Mouse (Mus musculus) CH12.LX (cell line): ENCODE data around the gene Asl. TPM values are rescaled to one million over a fixed set of nuclear protein-coding genes. Genes with fewer than 3 reads are reported as not detected.
A peak's percentile ranks its signal among the peaks of the same experiment; 100 is the strongest.

Source experiments
- DNase-seq: peaks from one replicate; pipeline ENCODE4 v3.0.0-alpha.2; 2013; ENCODE audit errors: extremely low read depth
- H3K27ac ChIP-seq: 2 replicates; pipeline ENCODE4 v1.5.1; 2012; ENCODE audit warnings: low read depth, mild to moderate bottlenecking, control low read depth, moderate library complexity; ENCODE audit not compliant: insufficient read depth
- H3K27me3 ChIP-seq: replicated peaks from 2 replicates; pipeline ENCODE3; 2012; ENCODE audit warnings: inconsistent platforms
- H3K36me3 ChIP-seq, 2 experiments: replicated peaks in 1 of 2; 2 replicates each; pipeline versions ENCODE3 to v1.6.1; 2012; ENCODE audit warnings: inconsistent platforms in 1 of 2, low read length in 1 of 2, mild to moderate bottlenecking in 1 of 2, mixed read lengths in 1 of 2, moderate library complexity in 1 of 2; ENCODE audit not compliant: control insufficient read depth in 1 of 2, insufficient read depth in 1 of 2
- H3K4me1 ChIP-seq, 2 experiments: 2 replicates each; pipeline ENCODE4 v1.6.1; 2012; ENCODE audit warnings: inconsistent platforms in 1 of 2, moderate library complexity in 1 of 2; ENCODE audit not compliant: insufficient read depth in 2 of 2, control insufficient read depth in 1 of 2
- H3K4me2 ChIP-seq: 2 replicates; pipeline ENCODE4 v1.6.1; 2012; ENCODE audit warnings: low read depth, mild to moderate bottlenecking, control low read depth; ENCODE audit not compliant: poor library complexity, insufficient read depth, severe bottlenecking
- H3K4me3 ChIP-seq, 3 experiments: fragments of 150-350 bp in 1 of 3; sonication (generic) in 1 of 3; replicated peaks in 1 of 3; 2 replicates each; pipeline versions ENCODE3 to v1.5.1; 2011 to 2012; ENCODE audit warnings: low read depth in 2 of 3, low read length in 2 of 3, mild to moderate bottlenecking in 2 of 3, moderate library complexity in 2 of 3, control low read depth in 1 of 3, improper control_type of control experiment in 1 of 3, inconsistent platforms in 1 of 3, mixed read lengths in 1 of 3; ENCODE audit not compliant: poor library complexity in 1 of 3
- H3K79me2 ChIP-seq: replicated peaks from 2 replicates; pipeline ENCODE4 v1.6.1; 2012; ENCODE audit warnings: mild to moderate bottlenecking, moderate library complexity; ENCODE audit not compliant: control insufficient read depth, poor library complexity, insufficient read depth, severe bottlenecking; ENCODE audit errors: extremely low read depth
- H3K9ac ChIP-seq: 2 replicates; pipeline ENCODE4 v1.6.1; 2012; ENCODE audit warnings: low read depth, mild to moderate bottlenecking, control low read depth, moderate library complexity; ENCODE audit not compliant: insufficient read depth
- H3K9me3 ChIP-seq: replicated peaks from 2 replicates; pipeline ENCODE3; 2012; ENCODE audit warnings: low read length, inconsistent platforms, mixed read lengths
- BHLHE40 ChIP-seq: IDR thresholded peaks from 2 replicates; pipeline ENCODE4 v1.6.1; 2011; ENCODE audit warnings: mild to moderate bottlenecking, low read depth, low read length, improper control_type of control experiment
- CHD1 ChIP-seq: IDR thresholded peaks from 2 replicates; pipeline ENCODE4 v1.6.1; 2012; ENCODE audit warnings: low read depth, low read length, improper control_type of control experiment, inconsistent platforms
- CHD2 ChIP-seq: IDR thresholded peaks from 2 replicates; pipeline ENCODE4 v1.6.1; 2011; ENCODE audit warnings: low read length, improper control_type of control experiment
- CTCF ChIP-seq, 2 experiments: IDR thresholded peaks in 1 of 2; conservative IDR thresholded peaks in 1 of 2; 2 replicates each; pipeline ENCODE4 v1.5.1; 2011 to 2012; ENCODE audit warnings: low read depth in 2 of 2, low read length in 2 of 2, improper control_type of control experiment in 1 of 2, inconsistent platforms in 1 of 2, mild to moderate bottlenecking in 1 of 2, moderate library complexity in 1 of 2
- E2F4 ChIP-seq: IDR thresholded peaks from 2 replicates; pipeline ENCODE4 v1.6.1; 2011; ENCODE audit warnings: low read depth, low read length, improper control_type of control experiment; ENCODE audit not compliant: insufficient replicate concordance
- ELF1 ChIP-seq: IDR thresholded peaks from 2 replicates; pipeline ENCODE4 v1.6.1; 2014; ENCODE audit warnings: low read depth, mild to moderate bottlenecking, inconsistent platforms, low read length, improper control_type of control experiment
- EP300 ChIP-seq: IDR thresholded peaks from 2 replicates; pipeline ENCODE4 v1.6.1; 2011; ENCODE audit warnings: low read length, improper control_type of control experiment
- ETS1 ChIP-seq: conservative IDR thresholded peaks from 2 replicates; pipeline ENCODE4 v1.6.1; 2012; ENCODE audit warnings: low read depth, mild to moderate bottlenecking, inconsistent platforms, low read length, improper control_type of control experiment, moderate library complexity
- GABPA ChIP-seq: IDR thresholded peaks from 2 replicates; pipeline ENCODE4 v1.6.1; 2012; ENCODE audit warnings: low read depth, low read length, improper control_type of control experiment, inconsistent platforms; ENCODE audit not compliant: insufficient replicate concordance
- HCFC1 ChIP-seq: IDR thresholded peaks from 2 replicates; pipeline ENCODE4 v1.6.1; 2012; ENCODE audit warnings: low read depth, mild to moderate bottlenecking, inconsistent platforms, low read length, improper control_type of control experiment
- IRF4 ChIP-seq: IDR thresholded peaks from 2 replicates; pipeline ENCODE4 v1.6.1; 2014; ENCODE audit warnings: low read depth, mild to moderate bottlenecking, inconsistent platforms, low read length, improper control_type of control experiment
- JUN ChIP-seq: IDR thresholded peaks from 2 replicates; pipeline ENCODE4 v1.6.1; 2011; ENCODE audit warnings: low read depth, mild to moderate bottlenecking, low read length, improper control_type of control experiment, moderate library complexity; ENCODE audit not compliant: insufficient read depth
- JUND ChIP-seq: conservative IDR thresholded peaks from 2 replicates; pipeline ENCODE4 v1.6.1; 2011; ENCODE audit warnings: low read depth, low read length, improper control_type of control experiment
- KAT2A ChIP-seq: IDR thresholded peaks from 2 replicates; pipeline ENCODE4 v1.6.1; 2012; ENCODE audit warnings: low read length, improper control_type of control experiment, inconsistent platforms; ENCODE audit not compliant: insufficient replicate concordance
- MAFK ChIP-seq: IDR thresholded peaks from 2 replicates; pipeline ENCODE4 v1.6.1; 2011; ENCODE audit warnings: low read length, improper control_type of control experiment; ENCODE audit not compliant: insufficient replicate concordance
- MAX ChIP-seq: IDR thresholded peaks from 2 replicates; pipeline ENCODE4 v1.6.1; 2011; ENCODE audit warnings: low read length, improper control_type of control experiment
- MAZ ChIP-seq: IDR thresholded peaks from 2 replicates; pipeline ENCODE4 v1.6.1; 2012; ENCODE audit warnings: low read depth, mild to moderate bottlenecking, inconsistent platforms, low read length, improper control_type of control experiment, moderate library complexity
- MEF2A ChIP-seq: IDR thresholded peaks from 2 replicates; pipeline ENCODE4 v1.6.1; 2014; ENCODE audit warnings: low read depth, mild to moderate bottlenecking, inconsistent platforms, low read length, improper control_type of control experiment, borderline replicate concordance
- MXI1 ChIP-seq: IDR thresholded peaks from 2 replicates; pipeline ENCODE4 v1.6.1; 2011; ENCODE audit warnings: mild to moderate bottlenecking, low read depth, low read length, improper control_type of control experiment
- MYC ChIP-seq: IDR thresholded peaks from 2 replicates; pipeline ENCODE4 v1.6.1; 2011; ENCODE audit warnings: low read depth, mild to moderate bottlenecking, improper control_type of control experiment, low read length
- NELFE ChIP-seq: IDR thresholded peaks from 2 replicates; pipeline ENCODE4 v1.6.1; 2011; ENCODE audit warnings: low read depth, low read length, improper control_type of control experiment
- NRF1 ChIP-seq: IDR thresholded peaks from 2 replicates; pipeline ENCODE4 v1.6.1; 2014; ENCODE audit warnings: low read depth, mild to moderate bottlenecking, inconsistent platforms, low read length, improper control_type of control experiment, moderate library complexity
- PAX5 ChIP-seq: IDR thresholded peaks from 2 replicates; pipeline ENCODE4 v1.6.1; 2012; ENCODE audit warnings: low read length, inconsistent platforms, mixed read lengths
- POLR2A ChIP-seq: IDR thresholded peaks from 2 replicates; pipeline ENCODE4 v1.6.1; 2011; ENCODE audit warnings: low read depth, mild to moderate bottlenecking, improper control_type of control experiment, low read length
- POLR2AphosphoS2 ChIP-seq: IDR thresholded peaks from 2 replicates; pipeline ENCODE4 v1.6.1; 2011; ENCODE audit warnings: low read depth, low read length, improper control_type of control experiment
- RAD21 ChIP-seq: IDR thresholded peaks from 2 replicates; pipeline ENCODE4 v1.6.1; 2011; ENCODE audit warnings: low read depth, mild to moderate bottlenecking, low read length, improper control_type of control experiment, moderate library complexity
- RCOR1 ChIP-seq: conservative IDR thresholded peaks from 2 replicates; pipeline ENCODE4 v1.6.1; 2012; ENCODE audit warnings: low read depth, mild to moderate bottlenecking, inconsistent platforms, low read length, improper control_type of control experiment
- SIN3A ChIP-seq: IDR thresholded peaks from 2 replicates; pipeline ENCODE4 v1.6.1; 2012; ENCODE audit warnings: low read length, improper control_type of control experiment, inconsistent platforms
- SMC3 ChIP-seq: IDR thresholded peaks from 2 replicates; pipeline ENCODE4 v1.6.1; 2011; ENCODE audit warnings: low read depth, low read length, improper control_type of control experiment
- TBP ChIP-seq: conservative IDR thresholded peaks from 2 replicates; pipeline ENCODE4 v1.6.1; 2011; ENCODE audit warnings: low read depth, low read length, improper control_type of control experiment
- TCF12 ChIP-seq: IDR thresholded peaks from 2 replicates; pipeline ENCODE4 v1.6.1; 2014; ENCODE audit warnings: low read depth, mild to moderate bottlenecking, inconsistent platforms, low read length, improper control_type of control experiment
- UBTF ChIP-seq: IDR thresholded peaks from 2 replicates; pipeline ENCODE4 v1.6.1; 2012; ENCODE audit warnings: low read depth, mild to moderate bottlenecking, inconsistent platforms, low read length, improper control_type of control experiment, moderate library complexity
- USF1 ChIP-seq: IDR thresholded peaks from 2 replicates; pipeline ENCODE4 v1.6.1; 2014; ENCODE audit warnings: low read depth, mild to moderate bottlenecking, inconsistent platforms, low read length, improper control_type of control experiment
- USF2 ChIP-seq: conservative IDR thresholded peaks from 2 replicates; pipeline ENCODE4 v1.6.1; 2011; ENCODE audit warnings: low read depth, low read length, improper control_type of control experiment
- ZC3H11A ChIP-seq: IDR thresholded peaks from 2 replicates; pipeline ENCODE4 v1.6.1; 2012; ENCODE audit warnings: low read depth, mild to moderate bottlenecking, inconsistent platforms, low read length, improper control_type of control experiment
- ZKSCAN1 ChIP-seq: IDR thresholded peaks from 2 replicates; pipeline ENCODE4 v1.6.1; 2012; ENCODE audit warnings: low read depth, inconsistent platforms, low read length, improper control_type of control experiment, borderline replicate concordance
- ZMIZ1 ChIP-seq: IDR thresholded peaks from 2 replicates; pipeline ENCODE4 v1.6.1; 2012; ENCODE audit warnings: low read depth, mild to moderate bottlenecking, inconsistent platforms, low read length, improper control_type of control experiment
- ZNF384 ChIP-seq: IDR thresholded peaks from 2 replicates; pipeline ENCODE4 v1.6.1; 2012; ENCODE audit warnings: low read depth, low read length, improper control_type of control experiment, inconsistent platforms
- dilution Hi-C: fragments of 300-500 bp; cut with MboI; formaldehyde crosslinking; loops from 2 replicates; pipeline ENCODE4 v1.14.3; 2020; ENCODE audit warnings: low sequenced_read_pairs; ENCODE audit not compliant: extremely low pct_unique_long_range_greater_than_20kb, extremely low pct_ligation_motif_present
- in situ Hi-C: fragments of 300-500 bp; cut with MboI; formaldehyde crosslinking; loops from 3 replicates; pipeline ENCODE4 v1.14.3; 2019; ENCODE audit warnings: low sequenced_read_pairs, low pct_ligation_motif_present, low pct_unique_long_range_greater_than_20kb, mixed read lengths
- polyA plus RNA-seq: library from polyadenylated mRNA; unstranded; fragments of >175 nt; gene quantifications from 2 replicates; pipeline ENCODE4 v1.2.1, GENCODE M21; 2012; ENCODE audit warnings: low read depth; ENCODE audit not compliant: insufficient read length
- total RNA-seq, 2 experiments: library from RNA; depleted of rRNA; stranded (reverse); fragments of 300-350 nt in 1 of 2; fragments of >200 nt in 1 of 2; gene quantifications; 2 replicates each; pipeline ENCODE4 v1.2.3; 2012 to 2014

Gene Asl
- total and polyA plus RNA-seq, 3 experiments: 44.8 to 70.4 (median 61.0) TPM

DNA sequence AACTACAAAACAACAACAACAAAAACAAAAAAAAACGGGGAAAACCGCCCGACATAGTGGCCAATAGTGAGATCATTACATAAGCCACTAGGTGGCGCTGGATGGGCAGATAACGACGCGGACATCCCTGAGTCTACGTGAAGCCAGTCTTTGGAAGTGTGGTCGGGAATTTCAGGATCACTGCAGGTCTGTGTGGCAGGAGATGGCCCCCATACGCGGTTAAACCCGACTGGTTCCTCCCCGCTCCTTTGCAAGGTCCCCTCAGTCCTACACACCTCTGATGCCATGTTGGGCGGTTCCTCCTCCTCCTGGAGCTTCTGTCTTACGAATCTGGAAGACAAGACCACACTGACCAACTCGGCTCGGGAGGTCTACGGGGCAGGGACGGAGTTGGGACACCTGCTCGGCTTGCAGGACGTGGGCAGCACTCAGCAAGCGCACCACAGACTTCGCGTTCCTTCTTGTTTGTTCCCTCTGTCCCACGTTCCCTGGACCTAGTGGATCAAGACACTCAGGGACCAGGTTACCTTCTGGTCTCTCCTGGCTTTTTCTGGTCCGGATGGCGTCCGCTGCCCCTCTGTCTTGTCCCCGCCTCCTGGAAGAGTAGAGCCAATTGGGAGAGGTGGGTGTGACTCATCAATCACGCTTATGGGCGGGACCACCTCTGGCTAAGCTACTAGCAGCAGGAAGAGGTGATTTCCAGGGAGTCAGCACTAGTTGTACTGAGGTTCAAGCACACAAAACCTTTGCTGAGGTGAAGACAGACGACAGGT lies 5.1 kb downstream of the Asl start:
- dilution Hi-C loops (no loop called here), in situ Hi-C loops (no loop called here)
- H3K27me3 ChIP-seq: peaks cover 6% of the 10 kb centered on the region
- peaks cover under 1 to 17% of the 10 kb centered on the region in 2 experiments for H3K36me3 ChIP-seq
- peak overlapping the region; percentile 84 for H3K27ac ChIP-seq
- no peaks in the 10 kb centered on the region for H3K9me3 ChIP-seq
- peak overlapping the region; percentile 65 to 100 (median 99) for H3K4me3 ChIP-seq
- peak overlapping the region; percentile 76 for H3K4me2 ChIP-seq
- DNase-seq: peak; percentile 95
- H3K79me2 ChIP-seq: no peaks in the 10 kb centered on the region
- peak overlapping the region; percentile 91 for H3K9ac ChIP-seq
- TF ChIP-seq ZMIZ1 (peak; percentile 85), BHLHE40 (peak; percentile 85), ELF1 (peak; percentile 72), ZC3H11A (no peak), EP300 (peak; percentile 32; the same call in 1 of the 2 replicates), MYC (peak; percentile 13; the same call in 1 of the 2 replicates), CHD2 (no peak), PAX5 (no peak), ZKSCAN1 (no peak), SIN3A (peak; percentile 74), USF1 (no peak), RAD21 (peak; percentile 46), KAT2A (no peak), NELFE (peak; percentile 73), POLR2AphosphoS2 (peak; percentile 80; the same call in 1 of the 2 replicates), E2F4 (no peak), CTCF (conservative IDR thresholded peaks at IDR 0.05 in 1 of 2, IDR thresholded peaks at IDR 0.05 in 1 of 2; ENCODE audit: low read depth in 2 of 2, low read length in 2 of 2) (peak; percentile 78 to 79), SMC3 (peak; percentile 41), JUN (peak; percentile 28; the same call in 1 of the 2 replicates), CHD1 (no peak), HCFC1 (peak; percentile 55; the same call in 1 of the 2 replicates), JUND (peak; percentile 30; the same call in 1 of the 2 replicates), GABPA (no peak), IRF4 (no peak; the same call in 1 of the 2 replicates), MXI1 (peak; percentile 20), TCF12 (peak; percentile 75; the same call in 1 of the 2 replicates), TBP (peak; percentile 90), MEF2A (peak; percentile 35; the same call in 1 of the 2 replicates), ETS1 (no peak), MAZ (no peak), MAX (no peak; the same call in 1 of the 2 replicates), ZNF384 (peak; percentile 70), UBTF (no peak), NRF1 (peak; percentile 11; the same call in 1 of the 2 replicates), RCOR1 (0 out of 2 replicates have a peak, but pooled peaks have one; percentile 38), POLR2A (peak; percentile 82), MAFK (0 out of 2 replicates have a peak, but pooled peaks have one; percentile 25), USF2 (no peak)
- TF ChIP-seq, all 38 proteins: peak for 23
- peaks cover 22 to 48% of the 10 kb centered on the region in 2 experiments for H3K4me1 ChIP-seq
